Mouse (Mus musculus): ENCODE results near the gene Runx1. TPM values are rescaled to one million over a fixed set of nuclear protein-coding genes. Genes with fewer than 3 reads are reported as not detected.

Gene Runx1
- polyA plus RNA-seq, 1 experiment from 2014 or later: 4.6 TPM

DNA sequence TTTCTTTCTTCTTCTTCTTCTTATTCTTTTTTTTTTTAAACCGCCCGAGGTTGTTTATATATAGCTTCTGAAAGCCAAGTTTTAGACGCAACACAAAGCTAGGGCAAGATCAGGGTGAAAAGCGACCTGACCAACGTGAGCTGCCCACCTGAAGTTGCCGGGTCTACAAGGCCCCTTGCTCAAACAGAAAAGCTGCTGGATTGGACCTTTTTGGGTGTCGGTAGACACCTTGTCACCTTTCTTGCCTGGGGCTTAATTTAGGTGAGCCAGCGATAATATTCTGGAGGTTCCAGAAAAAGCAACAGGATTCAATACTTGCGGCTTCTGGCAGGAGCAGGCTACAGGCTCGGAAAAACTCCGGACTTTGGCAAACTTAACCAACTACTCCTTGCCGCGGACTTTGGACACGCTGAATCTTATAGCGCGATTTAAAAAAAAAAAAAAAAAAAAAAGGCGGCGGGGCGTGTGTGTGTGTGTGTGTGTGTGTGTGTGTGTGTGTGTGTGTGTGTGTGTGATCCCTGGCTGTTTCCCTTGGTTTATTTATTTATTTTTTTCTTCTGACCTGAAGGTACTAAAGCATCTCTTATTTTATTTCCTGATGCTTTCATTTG lies 131.3 kb downstream of the Runx1 start:
- no peak for DNase-seq
- no peaks in the 10 kb centered on the region for H3K36me3 ChIP-seq (replicated peaks; ENCODE audit: insufficient read depth, low read length)
- H3K4me2 ChIP-seq (ENCODE audit: low read depth, low read length): peak overlapping the region; percentile 100
- H3K27ac ChIP-seq (ENCODE audit: low read depth): no peak overlapping the region
- ATAC-seq: no peak
- 5% methylated on average over 16 of the region's 19 CpGs for WGBS (ENCODE audit: insufficient replicate concordance)
- no peaks in the 10 kb centered on the region for H3K9me3 ChIP-seq (ENCODE audit: low read length)
- peak overlapping the region; percentile 71 for H3K4me3 ChIP-seq (ENCODE audit: low read depth, low read length)
- H3K27me3 ChIP-seq (ENCODE audit: insufficient read depth, low read length): peaks cover 55% of the 10 kb centered on the region
- peaks cover 38% of the 10 kb centered on the region for H3K4me1 ChIP-seq (ENCODE audit: insufficient read depth)
- H3K9ac ChIP-seq (replicated peaks): peak overlapping the region; percentile 65
- TF ChIP-seq CTCF (IDR thresholded peaks at IDR 0.05; ENCODE audit: low read depth) (no peak), EP300 (IDR thresholded peaks at IDR 0.05; ENCODE audit: low read depth) (no peak)

DNA sequence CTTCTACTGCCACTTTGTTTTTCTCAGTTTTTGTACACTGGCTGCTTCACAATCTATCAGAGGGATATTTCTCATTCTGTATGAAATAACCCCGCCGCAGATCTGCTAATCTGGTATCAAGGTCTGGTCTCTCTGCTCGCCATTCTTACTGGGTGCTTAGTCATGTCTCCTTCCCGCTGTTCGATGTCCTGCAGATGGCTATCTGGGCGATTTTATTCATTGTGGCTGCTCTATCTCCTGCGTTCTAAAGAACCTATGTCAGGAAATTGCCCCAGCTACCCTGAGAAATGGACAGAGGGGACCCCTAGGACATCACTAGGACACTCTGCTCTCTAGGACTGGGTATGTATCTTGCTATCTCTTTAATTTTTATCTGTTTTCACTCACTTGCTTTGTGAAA lies 135.2 kb downstream of the Runx1 start:
- peaks cover 29% of the 10 kb centered on the region for H3K27me3 ChIP-seq (ENCODE audit: insufficient read depth, low read length)
- no peak for TF ChIP-seq CTCF (IDR thresholded peaks at IDR 0.05; ENCODE audit: low read depth)
- TF ChIP-seq EP300 (IDR thresholded peaks at IDR 0.05; ENCODE audit: low read depth): no peak
- H3K36me3 ChIP-seq (replicated peaks; ENCODE audit: insufficient read depth, low read length): peaks cover 15% of the 10 kb centered on the region; the same call in 1 of the 2 replicates
- H3K4me1 ChIP-seq (ENCODE audit: insufficient read depth): peaks cover 8% of the 10 kb centered on the region; the same call in 1 of the 2 replicates
- DNase-seq (no peak), ATAC-seq (no peak)
- no peak overlapping the region for H3K9ac ChIP-seq (replicated peaks)
- H3K27ac ChIP-seq (ENCODE audit: low read depth): no peak overlapping the region
- no peak overlapping the region for H3K4me3 ChIP-seq (ENCODE audit: low read depth, low read length)
- WGBS (ENCODE audit: insufficient replicate concordance): 55% methylated on average over 7 of the region's 7 CpGs
- H3K9me3 ChIP-seq (ENCODE audit: low read length): no peaks in the 10 kb centered on the region
- no peak overlapping the region for H3K4me2 ChIP-seq (ENCODE audit: low read depth, low read length)

DNA sequence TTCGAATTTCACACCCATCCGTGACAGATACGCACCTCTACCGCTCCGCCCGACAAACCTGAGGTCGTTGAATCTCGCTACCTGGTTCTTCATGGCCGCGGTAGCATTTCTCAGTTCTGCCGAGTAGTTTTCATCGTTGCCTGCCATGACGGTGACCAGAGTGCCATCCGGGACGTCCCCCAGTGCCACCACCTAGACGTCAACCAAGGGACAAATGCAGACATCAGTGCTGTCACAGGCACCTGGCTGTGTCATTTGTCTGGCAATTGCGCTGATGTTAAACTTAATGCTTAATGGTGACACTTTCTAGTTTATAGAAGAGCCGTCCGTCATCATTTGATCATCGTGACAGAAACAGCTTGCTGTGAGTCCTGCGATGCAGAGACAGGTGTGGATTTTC lies 137.0 kb downstream of the Runx1 start:
- no peak for TF ChIP-seq CTCF (IDR thresholded peaks at IDR 0.05; ENCODE audit: low read depth)
- no peak for TF ChIP-seq EP300 (IDR thresholded peaks at IDR 0.05; ENCODE audit: low read depth)
- H3K36me3 ChIP-seq (replicated peaks; ENCODE audit: insufficient read depth, low read length): peaks cover 15% of the 10 kb centered on the region; the same call in 1 of the 2 replicates
- no peak overlapping the region for H3K4me2 ChIP-seq (ENCODE audit: low read depth, low read length)
- H3K9me3 ChIP-seq (ENCODE audit: low read length): no peaks in the 10 kb centered on the region
- DNase-seq: no peak
- no peak for ATAC-seq
- no peak overlapping the region for H3K4me3 ChIP-seq (ENCODE audit: low read depth, low read length)
- peaks cover 4% of the 10 kb centered on the region; the same call in 1 of the 2 replicates for H3K4me1 ChIP-seq (ENCODE audit: insufficient read depth)
- 91% methylated on average over 21 of the region's 21 CpGs for WGBS (ENCODE audit: insufficient replicate concordance)
- no peak overlapping the region for H3K9ac ChIP-seq (replicated peaks)
- H3K27ac ChIP-seq (ENCODE audit: low read depth): no peak overlapping the region
- peaks cover 13% of the 10 kb centered on the region for H3K27me3 ChIP-seq (ENCODE audit: insufficient read depth, low read length)

DNA sequence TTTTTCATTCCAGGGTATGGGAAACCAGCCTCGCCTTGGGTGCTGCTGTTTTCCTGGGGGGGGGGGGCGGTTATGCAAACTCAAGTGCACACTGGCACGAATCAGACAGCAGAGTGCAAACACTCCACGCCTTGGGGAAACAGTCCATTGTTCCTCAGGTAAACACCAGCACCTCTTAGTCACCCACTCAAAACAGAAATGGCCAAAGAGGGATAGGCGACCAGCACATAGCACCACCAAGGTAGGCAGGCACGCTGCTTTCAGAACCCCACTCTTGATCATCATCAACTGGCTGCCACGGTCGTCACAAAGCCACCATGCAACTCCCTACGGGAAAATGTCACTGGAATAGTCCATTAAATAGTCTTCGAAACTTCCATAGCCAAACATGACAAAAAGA lies 139.0 kb downstream of the Runx1 start:
- no peak overlapping the region for H3K4me2 ChIP-seq (ENCODE audit: low read depth, low read length)
- WGBS (ENCODE audit: insufficient replicate concordance): 82% methylated on average over 10 of the region's 10 CpGs

DNA sequence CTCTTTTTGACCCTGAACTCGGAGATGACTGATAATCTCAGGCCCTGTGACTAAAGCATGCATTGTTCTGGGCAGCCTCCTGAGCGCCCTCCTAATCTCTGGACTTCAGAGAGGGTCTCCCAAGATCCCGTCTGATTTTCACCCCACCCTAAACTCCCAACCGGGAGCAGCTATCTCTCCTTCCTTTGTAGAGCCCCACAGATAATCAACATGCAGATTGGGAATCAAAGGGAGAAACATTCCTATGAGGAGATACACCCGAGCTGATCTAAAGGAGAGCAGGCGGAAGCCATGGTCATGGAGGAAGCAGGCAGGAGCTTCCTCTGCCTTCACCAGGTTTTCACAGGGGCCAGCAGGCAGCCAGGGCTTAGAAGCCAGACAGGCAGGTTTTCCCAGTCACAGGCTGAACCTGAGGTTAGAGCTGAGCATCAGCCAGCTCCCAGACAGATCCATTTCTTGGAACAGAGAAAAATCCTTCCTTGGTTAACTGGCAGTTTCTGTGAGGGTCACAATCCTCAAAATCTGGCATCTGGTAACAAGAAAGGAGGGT lies 140.1 kb downstream of the Runx1 start:
- ATAC-seq: no peak
- no peak overlapping the region for H3K9ac ChIP-seq (replicated peaks)

More for the DNA sequence above, 139.0 kb downstream of the Runx1 start:
- TF ChIP-seq EP300 (IDR thresholded peaks at IDR 0.05; ENCODE audit: low read depth) (no peak), CTCF (IDR thresholded peaks at IDR 0.05; ENCODE audit: low read depth) (no peak)
- peaks cover 19% of the 10 kb centered on the region; the same call in 1 of the 2 replicates for H3K36me3 ChIP-seq (replicated peaks; ENCODE audit: insufficient read depth, low read length)
- H3K9me3 ChIP-seq (ENCODE audit: low read length): no peaks in the 10 kb centered on the region
- no peak overlapping the region for H3K4me3 ChIP-seq (ENCODE audit: low read depth, low read length)
- 0 out of 2 replicates have a peak, but pooled peaks cover 4% of the 10 kb centered on the region for H3K27me3 ChIP-seq (ENCODE audit: insufficient read depth, low read length)
- H3K27ac ChIP-seq (ENCODE audit: low read depth): no peak overlapping the region
- H3K9ac ChIP-seq (replicated peaks): no peak overlapping the region
- DNase-seq (no peak), ATAC-seq (no peak)
- no peaks in the 10 kb centered on the region for H3K4me1 ChIP-seq (ENCODE audit: insufficient read depth)

DNA sequence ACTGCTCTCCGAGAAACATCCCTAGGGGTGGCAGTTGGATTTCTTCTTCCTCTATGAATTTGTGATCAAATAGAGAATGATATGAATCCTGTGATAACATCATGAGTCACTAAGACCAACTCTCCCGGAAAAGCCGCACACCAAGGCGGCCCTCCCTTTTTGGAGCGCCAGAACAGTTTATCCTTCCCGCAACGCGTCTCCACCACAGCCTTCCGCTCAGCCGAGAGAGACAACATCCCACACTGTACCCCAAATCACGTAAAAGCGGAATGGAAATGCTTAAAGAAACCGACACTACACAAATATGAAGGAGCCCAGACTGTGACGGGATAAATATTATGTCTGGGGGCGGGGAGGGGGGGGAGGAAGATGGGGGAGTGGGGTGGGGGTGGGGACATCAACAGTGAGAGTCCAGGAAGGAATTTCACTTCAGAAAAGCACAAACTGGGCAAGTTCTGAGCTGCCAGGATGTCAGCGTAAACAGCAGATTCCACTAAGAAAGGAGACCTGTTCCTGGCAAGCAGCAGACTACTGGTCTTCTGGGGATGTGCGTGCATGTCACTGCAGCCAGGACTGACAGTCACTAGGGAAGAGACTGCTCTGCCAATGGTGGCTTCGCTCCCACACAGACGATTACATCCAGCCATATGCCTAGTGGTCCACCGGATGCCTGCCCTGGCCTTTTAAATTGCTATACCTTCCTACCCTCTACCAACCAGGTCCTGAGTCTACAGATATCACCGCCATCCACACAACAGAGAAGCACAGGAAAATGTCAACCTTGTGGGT lies 141.3 kb downstream of the Runx1 start:
- 0 out of 2 replicates have a peak, but pooled peaks cover 4% of the 10 kb centered on the region for H3K27me3 ChIP-seq (ENCODE audit: insufficient read depth, low read length)
- no peak for TF ChIP-seq CTCF (IDR thresholded peaks at IDR 0.05; ENCODE audit: low read depth)
- no peak for TF ChIP-seq EP300 (IDR thresholded peaks at IDR 0.05; ENCODE audit: low read depth)
- ATAC-seq: no peak
- peaks cover 19% of the 10 kb centered on the region; the same call in 1 of the 2 replicates for H3K36me3 ChIP-seq (replicated peaks; ENCODE audit: insufficient read depth, low read length)
- WGBS (ENCODE audit: insufficient replicate concordance): 76% methylated on average over 21 of the region's 21 CpGs
- H3K4me3 ChIP-seq (ENCODE audit: low read depth, low read length): no peak overlapping the region
- no peak overlapping the region for H3K27ac ChIP-seq (ENCODE audit: low read depth)
- H3K9ac ChIP-seq (replicated peaks): no peak overlapping the region
- H3K4me2 ChIP-seq (ENCODE audit: low read depth, low read length): no peak overlapping the region
- no peaks in the 10 kb centered on the region for H3K9me3 ChIP-seq (ENCODE audit: low read length)
- no peaks in the 10 kb centered on the region for H3K4me1 ChIP-seq (ENCODE audit: insufficient read depth)
- DNase-seq: no peak

More for the DNA sequence above, 140.1 kb downstream of the Runx1 start:
- Histone ChIP-seq H3K36me3 (replicated peaks; ENCODE audit: insufficient read depth, low read length) (peaks cover 19% of the 10 kb centered on the region; the same call in 1 of the 2 replicates), H3K27me3 (ENCODE audit: insufficient read depth, low read length) (0 out of 2 replicates have a peak, but pooled peaks cover 4% of the 10 kb centered on the region), H3K9me3 (ENCODE audit: low read length) (no peaks in the 10 kb centered on the region), H3K4me2 (ENCODE audit: low read depth, low read length) (no peak overlapping the region), H3K27ac (ENCODE audit: low read depth) (no peak overlapping the region), H3K4me3 (ENCODE audit: low read depth, low read length) (no peak overlapping the region), H3K4me1 (ENCODE audit: insufficient read depth) (no peaks in the 10 kb centered on the region)
- TF ChIP-seq CTCF (IDR thresholded peaks at IDR 0.05; ENCODE audit: low read depth): no peak
- no peak for TF ChIP-seq EP300 (IDR thresholded peaks at IDR 0.05; ENCODE audit: low read depth)
- no peak for DNase-seq
- 62% methylated on average over 6 of the region's 6 CpGs for WGBS (ENCODE audit: insufficient replicate concordance)

Measured in liver, postnatal 0 days (tissue).